Mouse (Mus musculus): Measurements from ENCODE around the gene Wfdc11. TPM values are rescaled to one million over a fixed set of nuclear protein-coding genes. Genes with fewer than 3 reads are reported as not detected.
"Not testable (repeated sequence)": the region's sequence is repeated elsewhere in the genome, so short reads cannot be mapped to it uniquely, and the experiment has no call there.

Gene Wfdc11
- not detected in 2 replicates for polyA plus RNA-seq (2012; rRNA removed)

GRCm38 (mm10) chr2:164673987-164674386, at the start of gene Wfdc11:
Gene Wfdc11 (minus strand): TSS chr2:164674087.
- 68% methylated on average over 7 of the region's 7 CpGs for WGBS
- H3K27me3 ChIP-seq (replicated peaks; ENCODE audit: control insufficient read depth, insufficient read depth, low read length) = no peaks in the 10 kb centered on the region
- TF ChIP-seq POLR2A (IDR thresholded peaks at IDR 0.05; ENCODE audit: low read depth, low read length) (no peak), CTCF (conservative IDR thresholded peaks at IDR 0.05; ENCODE audit: insufficient read depth, insufficient read length, low read depth, low read length) (no peak)
- H3K27ac ChIP-seq (ENCODE audit: insufficient read depth, low read depth, low read length) = no peak within 1 kb of the TSS
- peaks cover 5% of the 10 kb centered on the region; the same call in 1 of the 2 replicates for H3K4me1 ChIP-seq (ENCODE audit: control insufficient read depth, insufficient read depth, low read length)
- no peak within 1 kb of the TSS for H3K4me3 ChIP-seq (ENCODE audit: insufficient read depth, low read depth, low read length)
- H3K36me3 ChIP-seq (ENCODE audit: control insufficient read depth, insufficient read depth, low read length) = no peaks in the 10 kb centered on the region
- DNase-seq = no peak

DNA sequence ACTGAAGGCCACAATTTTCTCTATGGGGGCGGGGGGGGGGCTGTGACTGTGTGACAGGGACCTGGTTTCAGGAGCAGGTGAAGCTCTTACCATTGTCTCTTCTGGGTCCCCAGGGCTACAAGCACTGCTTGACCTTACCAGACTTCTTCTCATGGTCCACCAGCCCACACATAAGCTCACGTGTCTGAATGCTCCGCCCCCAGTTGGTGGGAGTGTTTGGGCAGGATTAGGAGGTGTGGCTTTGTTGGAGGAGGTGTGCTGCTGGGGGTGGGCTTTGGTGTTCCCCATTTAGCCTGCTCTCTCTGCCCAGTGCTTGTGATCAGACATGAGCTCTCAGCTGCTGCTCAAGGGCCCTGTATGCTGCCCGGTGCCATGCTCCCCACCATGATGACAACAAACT, 49.4 kb upstream of the Wfdc11 start:
- no peak for TF ChIP-seq CTCF (conservative IDR thresholded peaks at IDR 0.05; ENCODE audit: insufficient read depth, insufficient read length, low read depth, low read length)
- TF ChIP-seq POLR2A (IDR thresholded peaks at IDR 0.05; ENCODE audit: low read depth, low read length) = no peak
- Histone ChIP-seq H3K36me3 (ENCODE audit: control insufficient read depth, insufficient read depth, low read length) (no peaks in the 10 kb centered on the region), H3K4me3 (ENCODE audit: insufficient read depth, low read depth, low read length) (no peak overlapping the region), H3K27ac (ENCODE audit: insufficient read depth, low read depth, low read length) (no peak overlapping the region), H3K4me1 (ENCODE audit: control insufficient read depth, insufficient read depth, low read length) (peaks cover 3% of the 10 kb centered on the region; the same call in 1 of the 2 replicates), H3K27me3 (replicated peaks; ENCODE audit: control insufficient read depth, insufficient read depth, low read length) (no peaks in the 10 kb centered on the region)
- 70% methylated on average over 4 of the region's 4 CpGs for WGBS
- DNase-seq = no peak

- H3K27me3 ChIP-seq (replicated peaks; ENCODE audit: control insufficient read depth, insufficient read depth, low read length); H3K4me3 ChIP-seq (ENCODE audit: insufficient read depth, low read depth, low read length); H3K4me1 ChIP-seq (ENCODE audit: control insufficient read depth, insufficient read depth, low read length); H3K36me3 ChIP-seq (ENCODE audit: control insufficient read depth, insufficient read depth, low read length); H3K27ac ChIP-seq (ENCODE audit: insufficient read depth, low read depth, low read length); DNase-seq: not testable (repeated sequence)
- WGBS = 95% methylated on average over 23 of the region's 23 CpGs
Measured at GRCm38 (mm10) chr2:164716194-164716786, 42.4 kb upstream of the Wfdc11 start.

GRCm38 (mm10) chr2:164715005-164715404, 41.1 kb upstream of the Wfdc11 start, which contains the start of gene Spint5:
Gene Spint5 (plus strand): TSS chr2:164715305.
- 79% methylated on average over 6 of the region's 6 CpGs for WGBS
- H3K4me3 ChIP-seq (ENCODE audit: insufficient read depth, low read depth, low read length) = no peak within 1 kb of the TSS
- H3K27ac ChIP-seq (ENCODE audit: insufficient read depth, low read depth, low read length) = no peak within 1 kb of the TSS
- no peaks in the 10 kb centered on the region for H3K27me3 ChIP-seq (replicated peaks; ENCODE audit: control insufficient read depth, insufficient read depth, low read length)
- no peaks in the 10 kb centered on the region for H3K36me3 ChIP-seq (ENCODE audit: control insufficient read depth, insufficient read depth, low read length)
- no peak for DNase-seq
- no peaks in the 10 kb centered on the region for H3K4me1 ChIP-seq (ENCODE audit: control insufficient read depth, insufficient read depth, low read length)
- no peak for TF ChIP-seq CTCF (conservative IDR thresholded peaks at IDR 0.05; ENCODE audit: insufficient read depth, insufficient read length, low read depth, low read length)
- no peak for TF ChIP-seq POLR2A (IDR thresholded peaks at IDR 0.05; ENCODE audit: low read depth, low read length)

GRCm38 (mm10) chr2:164705991-164706390, 32.1 kb upstream of the Wfdc11 start:
- Histone ChIP-seq H3K27ac (ENCODE audit: insufficient read depth, low read depth, low read length) (no peak overlapping the region), H3K36me3 (ENCODE audit: control insufficient read depth, insufficient read depth, low read length) (no peaks in the 10 kb centered on the region), H3K4me1 (ENCODE audit: control insufficient read depth, insufficient read depth, low read length) (no peaks in the 10 kb centered on the region), H3K4me3 (ENCODE audit: insufficient read depth, low read depth, low read length) (no peak overlapping the region), H3K27me3 (replicated peaks; ENCODE audit: control insufficient read depth, insufficient read depth, low read length) (no peaks in the 10 kb centered on the region)
- no peak for DNase-seq
- no peak for TF ChIP-seq POLR2A (IDR thresholded peaks at IDR 0.05; ENCODE audit: low read depth, low read length)
- no peak for TF ChIP-seq CTCF (conservative IDR thresholded peaks at IDR 0.05; ENCODE audit: insufficient read depth, insufficient read length, low read depth, low read length)
- WGBS = 86% methylated on average over 14 of the region's 14 CpGs

GRCm38 (mm10) chr2:164705328-164705727, 31.4 kb upstream of the Wfdc11 start:
- Histone ChIP-seq H3K4me1 (ENCODE audit: control insufficient read depth, insufficient read depth, low read length) (no peaks in the 10 kb centered on the region), H3K4me3 (ENCODE audit: insufficient read depth, low read depth, low read length) (no peak overlapping the region), H3K36me3 (ENCODE audit: control insufficient read depth, insufficient read depth, low read length) (no peaks in the 10 kb centered on the region), H3K27me3 (replicated peaks; ENCODE audit: control insufficient read depth, insufficient read depth, low read length) (no peaks in the 10 kb centered on the region), H3K27ac (ENCODE audit: insufficient read depth, low read depth, low read length) (no peak overlapping the region)
- DNase-seq = no peak
- 92% methylated on average over 6 of the region's 6 CpGs for WGBS
- TF ChIP-seq POLR2A (IDR thresholded peaks at IDR 0.05; ENCODE audit: low read depth, low read length) (no peak), CTCF (conservative IDR thresholded peaks at IDR 0.05; ENCODE audit: insufficient read depth, insufficient read length, low read depth, low read length) (no peak)

DNA sequence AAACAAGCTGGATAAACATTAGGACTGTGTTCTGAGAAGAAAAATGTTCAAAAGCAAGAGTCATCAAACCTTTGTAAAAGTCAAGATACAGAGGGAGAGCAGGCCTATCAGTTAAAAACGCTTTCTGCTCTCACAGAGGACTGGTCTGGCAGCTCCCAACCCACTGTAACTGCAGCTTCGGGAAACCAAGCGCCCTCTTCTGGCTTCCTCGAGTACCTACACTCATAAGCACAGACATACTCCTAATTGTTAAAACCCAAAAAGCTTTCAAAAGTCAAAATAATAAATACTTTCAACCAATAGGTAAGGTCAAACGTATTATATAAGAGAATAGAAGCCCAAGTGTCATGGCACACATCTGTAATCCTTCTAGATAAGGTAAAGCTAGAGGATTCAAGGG, 30.3 kb upstream of the Wfdc11 start:
- Histone ChIP-seq H3K27me3 (replicated peaks; ENCODE audit: control insufficient read depth, insufficient read depth, low read length) (no peaks in the 10 kb centered on the region), H3K4me3 (ENCODE audit: insufficient read depth, low read depth, low read length) (no peak overlapping the region), H3K36me3 (ENCODE audit: control insufficient read depth, insufficient read depth, low read length) (no peaks in the 10 kb centered on the region), H3K27ac (ENCODE audit: insufficient read depth, low read depth, low read length) (no peak overlapping the region), H3K4me1 (ENCODE audit: control insufficient read depth, insufficient read depth, low read length) (no peaks in the 10 kb centered on the region)
- TF ChIP-seq POLR2A (IDR thresholded peaks at IDR 0.05; ENCODE audit: low read depth, low read length) (no peak), CTCF (conservative IDR thresholded peaks at IDR 0.05; ENCODE audit: insufficient read depth, insufficient read length, low read depth, low read length) (no peak)
- no peak for DNase-seq
- 83% methylated on average over 5 of the region's 5 CpGs for WGBS
